Mouse (Mus musculus): ENCODE data around the gene Rnase11. TPM values are rescaled to one million over a fixed set of nuclear protein-coding genes. Genes with fewer than 3 reads are reported as not detected.
A peak's percentile ranks its signal among the peaks of the same experiment; 100 is the strongest.

The Rnase11 gene
- polyA plus RNA-seq, 1 experiment from 2014 or later, result not detected

- H3K36me3 ChIP-seq, result no peaks in the 10 kb centered on the region
- H3K4me1 ChIP-seq, result peaks cover 4% of the 10 kb centered on the region; the same call in 1 of the 2 replicates
- no peak overlapping the region for H3K27ac ChIP-seq
- WGBS, result 87% methylated on average over 5 of the region's 5 CpGs
- H3K9me3 ChIP-seq, result no peaks in the 10 kb centered on the region
- DNase-seq (ENCODE audit: low spot score), result no peak
- H3K27me3 ChIP-seq (ENCODE audit: insufficient read depth, poor library complexity, severe bottlenecking), result no peaks in the 10 kb centered on the region
- H3K4me3 ChIP-seq, result no peak overlapping the region
Measured at GRCm38 (mm10) chr14:51060761-51061160, 10.8 kb upstream of the Rnase11 start.

- 42% methylated on average over 9 of the region's 9 CpGs for WGBS
- H3K27ac ChIP-seq, result peak within 1 kb of the TSS; percentile 56; the same call in 1 of the 2 replicates
Measured at GRCm38 (mm10) chr14:51057401-51057831, 7.5 kb upstream of the Rnase11 start, which contains the start of gene Rnase12. Gene Rnase12, minus strand, starts transcription at chr14:51057661.

GRCm38 (mm10) chr14:51054243-51055237 is 4.6 kb upstream of the Rnase11 start:
- 72% methylated on average over 13 of the region's 13 CpGs for WGBS
- Histone ChIP-seq H3K9me3 (no peaks in the 10 kb centered on the region), H3K4me1 (peaks cover 4% of the 10 kb centered on the region; the same call in 1 of the 2 replicates), H3K36me3 (no peaks in the 10 kb centered on the region), H3K27ac (no peak overlapping the region), H3K27me3 (ENCODE audit: insufficient read depth, poor library complexity, severe bottlenecking) (no peaks in the 10 kb centered on the region), H3K4me3 (no peak overlapping the region)
- DNase-seq (ENCODE audit: low spot score), result no peak

More at GRCm38 (mm10) chr14:51057401-51057831, 7.5 kb upstream of the Rnase11 start, which contains the start of gene Rnase12:
- H3K4me3 ChIP-seq, result no peak within 1 kb of the TSS
- DNase-seq (ENCODE audit: low spot score), result peak; percentile 65
- H3K36me3 ChIP-seq, result no peaks in the 10 kb centered on the region
- no peaks in the 10 kb centered on the region for H3K27me3 ChIP-seq (ENCODE audit: insufficient read depth, poor library complexity, severe bottlenecking)
- peaks cover 4% of the 10 kb centered on the region; the same call in 1 of the 2 replicates for H3K4me1 ChIP-seq
- H3K9me3 ChIP-seq, result no peaks in the 10 kb centered on the region

GRCm38 (mm10) chr14:51053176-51053575 is 3.2 kb upstream of the Rnase11 start:
- Histone ChIP-seq H3K9me3 (no peaks in the 10 kb centered on the region), H3K4me1 (peaks cover 4% of the 10 kb centered on the region; the same call in 1 of the 2 replicates)
- WGBS, result 73% methylated on average over 5 of the region's 5 CpGs

GRCm38 (mm10) chr14:51051941-51052340 is 2.0 kb upstream of the Rnase11 start:
- Histone ChIP-seq H3K4me1 (no peaks in the 10 kb centered on the region), H3K27me3 (ENCODE audit: insufficient read depth, poor library complexity, severe bottlenecking) (no peaks in the 10 kb centered on the region), H3K27ac (no peak overlapping the region), H3K4me3 (no peak overlapping the region), H3K36me3 (no peaks in the 10 kb centered on the region), H3K9me3 (no peaks in the 10 kb centered on the region)
- DNase-seq (ENCODE audit: low spot score), result no peak
- 65% methylated on average over 5 of the region's 5 CpGs for WGBS

More at GRCm38 (mm10) chr14:51053176-51053575, 3.2 kb upstream of the Rnase11 start:
- no peak overlapping the region for H3K27ac ChIP-seq
- H3K36me3 ChIP-seq, result no peaks in the 10 kb centered on the region
- H3K4me3 ChIP-seq, result no peak overlapping the region
- no peak for DNase-seq (ENCODE audit: low spot score)
- H3K27me3 ChIP-seq (ENCODE audit: insufficient read depth, poor library complexity, severe bottlenecking), result no peaks in the 10 kb centered on the region

- Histone ChIP-seq H3K4me1 (no peaks in the 10 kb centered on the region), H3K36me3 (no peaks in the 10 kb centered on the region), H3K9me3 (no peaks in the 10 kb centered on the region), H3K27ac (no peak overlapping the region), H3K27me3 (ENCODE audit: insufficient read depth, poor library complexity, severe bottlenecking) (no peaks in the 10 kb centered on the region), H3K4me3 (no peak overlapping the region)
- no peak for DNase-seq (ENCODE audit: low spot score)
- WGBS, result 54% methylated on average over 5 of the region's 5 CpGs
Measured at GRCm38 (mm10) chr14:51047846-51048245, 2.1 kb downstream of the Rnase11 start.

GRCm38 (mm10) chr14:51041769-51042168 is 8.2 kb downstream of the Rnase11 start, which contains the start of gene Rnase9:
Gene Rnase9, minus strand, starts transcription at chr14:51041869.
- no peaks in the 10 kb centered on the region for H3K36me3 ChIP-seq
- H3K27ac ChIP-seq, result no peak within 1 kb of the TSS
- no peaks in the 10 kb centered on the region for H3K9me3 ChIP-seq
- no peaks in the 10 kb centered on the region for H3K27me3 ChIP-seq (ENCODE audit: insufficient read depth, poor library complexity, severe bottlenecking)
- no peak for DNase-seq (ENCODE audit: low spot score)
- no peak within 1 kb of the TSS for H3K4me3 ChIP-seq
- no peaks in the 10 kb centered on the region for H3K4me1 ChIP-seq
- WGBS, result 78% methylated on average over 6 of the region's 6 CpGs

GRCm38 (mm10) chr14:51036214-51036613 is 13.7 kb downstream of the Rnase11 start:
- no peaks in the 10 kb centered on the region for H3K36me3 ChIP-seq

GRCm38 (mm10) chr14:51035206-51035605 is 14.8 kb downstream of the Rnase11 start:
- DNase-seq (ENCODE audit: low spot score), result no peak
- Histone ChIP-seq H3K4me3 (no peak overlapping the region), H3K27me3 (ENCODE audit: insufficient read depth, poor library complexity, severe bottlenecking) (no peaks in the 10 kb centered on the region), H3K9me3 (no peaks in the 10 kb centered on the region), H3K36me3 (no peaks in the 10 kb centered on the region), H3K27ac (no peak overlapping the region), H3K4me1 (no peaks in the 10 kb centered on the region)
- WGBS, result 52% methylated on average over 1 of the region's 1 CpGs

More at GRCm38 (mm10) chr14:51036214-51036613, 13.7 kb downstream of the Rnase11 start:
- H3K4me1 ChIP-seq, result no peaks in the 10 kb centered on the region
- H3K9me3 ChIP-seq, result no peaks in the 10 kb centered on the region
- H3K4me3 ChIP-seq, result no peak overlapping the region
- WGBS, result 76% methylated on average over 4 of the region's 4 CpGs
- H3K27ac ChIP-seq, result no peak overlapping the region
- DNase-seq (ENCODE audit: low spot score), result no peak
- H3K27me3 ChIP-seq (ENCODE audit: insufficient read depth, poor library complexity, severe bottlenecking), result no peaks in the 10 kb centered on the region

- H3K36me3 ChIP-seq, result no peaks in the 10 kb centered on the region
- DNase-seq (ENCODE audit: low spot score), result no peak
- H3K4me3 ChIP-seq, result no peak overlapping the region
- H3K4me1 ChIP-seq, result no peaks in the 10 kb centered on the region
- no peak overlapping the region for H3K27ac ChIP-seq
- H3K27me3 ChIP-seq (ENCODE audit: insufficient read depth, poor library complexity, severe bottlenecking), result no peaks in the 10 kb centered on the region
- no peaks in the 10 kb centered on the region for H3K9me3 ChIP-seq
- 60% methylated on average over 3 of the region's 3 CpGs for WGBS
Measured at GRCm38 (mm10) chr14:51027387-51028155, 22.4 kb downstream of the Rnase11 start.

- Histone ChIP-seq H3K36me3 (no peaks in the 10 kb centered on the region), H3K4me3 (no peak overlapping the region), H3K9me3 (no peaks in the 10 kb centered on the region), H3K27ac (no peak overlapping the region), H3K4me1 (no peaks in the 10 kb centered on the region), H3K27me3 (ENCODE audit: insufficient read depth, poor library complexity, severe bottlenecking) (no peaks in the 10 kb centered on the region)
- WGBS, result 34% methylated on average over 5 of the region's 5 CpGs
- DNase-seq (ENCODE audit: low spot score), result no peak
Measured at GRCm38 (mm10) chr14:51026391-51027133, 23.4 kb downstream of the Rnase11 start.

- no peaks in the 10 kb centered on the region for H3K27me3 ChIP-seq (ENCODE audit: insufficient read depth, poor library complexity, severe bottlenecking)
- no peak overlapping the region for H3K4me3 ChIP-seq
- no peak overlapping the region for H3K27ac ChIP-seq
- H3K36me3 ChIP-seq, result no peaks in the 10 kb centered on the region
- no peaks in the 10 kb centered on the region for H3K9me3 ChIP-seq
- WGBS, result 63% methylated on average over 1 of the region's 1 CpGs
- DNase-seq (ENCODE audit: low spot score), result no peak
- H3K4me1 ChIP-seq, result no peaks in the 10 kb centered on the region
Measured at GRCm38 (mm10) chr14:51024820-51025219, 25.1 kb downstream of the Rnase11 start.
